Mouse (Mus musculus): Measurements from ENCODE around the gene Rab44. TPM values are rescaled to one million over a fixed set of nuclear protein-coding genes. Genes with fewer than 3 reads are reported as not detected.

The Rab44 gene
- polyA plus RNA-seq (2012; rRNA removed) = 0.71 and 3.1 TPM in 2 replicates

DNA sequence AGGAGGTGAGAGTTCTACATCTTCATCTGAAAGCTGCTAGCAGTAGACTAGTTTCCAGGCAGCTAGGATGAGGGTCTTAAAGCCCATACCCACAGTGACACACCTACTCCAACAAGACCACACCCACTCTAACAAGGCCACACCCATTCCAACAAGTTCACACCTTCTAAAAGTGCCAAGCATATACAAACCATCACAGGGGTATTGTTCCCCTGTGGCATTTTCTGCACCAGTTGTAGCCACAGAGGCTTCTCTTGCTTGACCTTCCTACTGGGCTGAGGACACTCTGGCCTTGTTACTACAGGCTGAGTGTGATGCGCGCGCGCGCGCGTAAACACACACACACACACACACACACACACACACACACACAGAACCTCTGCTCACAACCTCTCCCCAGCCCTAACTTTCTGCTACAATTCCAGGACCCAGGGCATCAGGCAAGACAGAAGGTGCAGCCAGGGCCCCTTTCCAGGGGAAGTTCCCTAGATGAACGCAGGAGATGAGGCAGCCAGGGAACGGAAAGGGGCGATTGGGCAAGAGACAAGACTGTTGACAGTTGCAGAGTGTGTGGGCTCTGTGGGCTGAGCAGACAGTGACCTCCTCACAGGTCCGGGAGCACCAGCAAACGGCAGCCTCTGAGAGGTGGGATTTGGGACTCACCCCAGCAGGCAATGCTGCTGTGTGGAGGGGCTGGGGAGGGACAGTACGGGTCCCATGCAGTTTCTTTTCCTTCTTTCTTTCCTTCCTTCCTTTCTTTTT lies at the start of gene Rab44:
Gene Rab44 (plus strand): TSS at position 555 of the 762 bp plus-strand sequence.

DNA sequence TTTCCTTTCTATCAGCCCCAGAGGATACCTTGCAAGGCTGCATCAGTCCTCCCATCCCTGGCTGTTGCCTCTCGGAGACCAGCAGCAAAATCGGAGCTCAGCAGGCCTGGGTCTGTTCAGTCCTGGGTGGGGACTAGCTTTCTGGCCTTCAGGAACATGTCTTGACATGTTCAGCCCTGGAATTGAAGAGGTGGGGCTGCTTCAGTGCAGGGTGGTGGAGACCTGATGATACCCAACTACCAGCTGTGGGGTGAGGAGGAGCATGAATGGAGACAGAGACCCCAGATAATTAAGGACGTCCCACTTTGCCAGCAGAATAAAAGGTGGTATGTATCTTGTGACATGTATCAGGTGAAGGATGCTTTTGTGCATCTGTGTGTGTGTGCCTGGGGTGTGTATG lies 23.2 kb upstream of the Rab44 start, which contains the start of gene Cdkn1a:
Gene Cdkn1a (plus strand): TSS at position 201 of the 400 bp plus-strand sequence.

Other genes starting within 250 kb of the Rab44 start
- gene 4930539E08Rik, start 198.8 kb upstream of the Rab44 start, polyA plus RNA-seq (2012; rRNA removed) = 0.14 and 0.17 TPM in 2 replicates
- 0.14 TPM in 1 of 2 replicates, not detected in the other for gene Pxt1, start 170.3 kb upstream of the Rab44 start, polyA plus RNA-seq (2012; rRNA removed)
- gene Kctd20, start 162.2 kb upstream of the Rab44 start, polyA plus RNA-seq (2012; rRNA removed) = 58.9 and 69.2 TPM in 2 replicates
- gene Stk38, start 106.2 kb upstream of the Rab44 start, polyA plus RNA-seq (2012; rRNA removed) = 124 and 144 TPM in 2 replicates
- gene Srsf3, start 81.5 kb upstream of the Rab44 start, polyA plus RNA-seq (2012; rRNA removed) = 538 and 581 TPM in 2 replicates
- 16.1 and 17.5 TPM in 2 replicates for gene Cdkn1a, start 23.2 kb upstream of the Rab44 start, polyA plus RNA-seq (2012; rRNA removed)
- gene Cpne5, start 124.0 kb downstream of the Rab44 start, polyA plus RNA-seq (2012; rRNA removed) = 4.6 and 5.8 TPM in 2 replicates
- 90.1 and 104 TPM in 2 replicates for gene Ppil1, start 150.0 kb downstream of the Rab44 start, polyA plus RNA-seq (2012; rRNA removed)
- 42.1 and 44.6 TPM in 2 replicates for gene BC004004, start 154.6 kb downstream of the Rab44 start, polyA plus RNA-seq (2012; rRNA removed)
- gene Pi16, start 203.5 kb downstream of the Rab44 start, polyA plus RNA-seq (2012; rRNA removed) = 1.6 TPM in 2 replicates
- gene Mtch1, start 233.8 kb downstream of the Rab44 start, polyA plus RNA-seq (2012; rRNA removed) = 445 and 478 TPM in 2 replicates
- 5.7 and 5.8 TPM in 2 replicates for gene Fgd2, start 246.8 kb downstream of the Rab44 start, polyA plus RNA-seq (2012; rRNA removed)